Mouse (Mus musculus): ENCODE measurements around the gene Mctp2. TPM values are rescaled to one million over a fixed set of nuclear protein-coding genes. Genes with fewer than 3 reads are reported as not detected.

The Mctp2 gene
- total and polyA plus RNA-seq, 3 experiments = not detected

DNA sequence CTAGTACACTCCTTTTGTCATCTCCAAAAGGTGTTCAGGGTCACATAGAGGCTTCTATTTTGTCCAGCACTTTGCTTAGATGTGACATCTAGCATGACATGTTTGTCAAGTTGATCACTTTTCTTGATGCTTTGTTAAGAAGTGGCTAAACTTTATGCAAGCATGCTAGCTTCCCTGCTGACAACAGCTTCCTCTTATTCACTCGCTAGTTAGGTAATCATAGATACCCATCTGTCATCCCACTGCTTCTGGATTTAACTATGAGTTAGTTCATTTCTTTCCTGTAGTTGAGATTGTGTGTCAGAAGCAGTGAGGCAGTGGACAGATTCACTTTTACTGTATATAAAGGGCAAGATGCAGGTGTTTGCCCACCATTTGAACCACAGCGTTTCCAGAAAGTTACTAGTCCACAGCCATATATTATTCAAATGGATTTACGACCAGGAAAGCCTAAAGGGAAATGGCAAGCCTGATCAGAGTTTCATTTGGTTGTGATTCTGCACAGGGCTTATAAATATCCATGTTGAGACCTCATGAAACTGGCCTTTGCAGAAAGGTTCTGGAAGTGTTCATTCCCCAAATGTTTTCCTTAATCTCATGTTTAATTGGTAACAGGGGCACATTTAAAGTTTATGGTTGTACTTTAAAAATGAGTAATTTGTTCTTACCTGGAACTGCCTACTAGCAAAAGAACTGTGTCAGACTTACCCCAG is 216.8 kb downstream of the Mctp2 start:
- H3K9me3 ChIP-seq (replicated peaks; ENCODE audit: insufficient read depth, low read length) = no peaks in the 10 kb centered on the region
- H3K27ac ChIP-seq (ENCODE audit: control insufficient read depth, low read depth, low read length) = no peak overlapping the region
- H3K79me2 ChIP-seq (ENCODE audit: control insufficient read depth, insufficient read depth, low read length, poor library complexity) = no peaks in the 10 kb centered on the region
- DNase-seq (ENCODE audit: low read depth, low spot score) = no peak
- no peaks in the 10 kb centered on the region for H3K4me1 ChIP-seq (ENCODE audit: control insufficient read depth in 1 of 2, insufficient read depth in 2 of 2, low read length in 2 of 2)
- no peak overlapping the region for H3K4me3 ChIP-seq (ENCODE audit: control insufficient read depth in 1 of 2, insufficient read depth in 1 of 2, low read depth in 2 of 2, low read length in 2 of 2)
- H3K36me3 ChIP-seq (ENCODE audit: control insufficient read depth in 1 of 2, insufficient read depth in 2 of 2, low read length in 2 of 2) = no peaks in the 10 kb centered on the region
- TF ChIP-seq NELFE (IDR thresholded peaks at IDR 0.05; ENCODE audit: low read depth, low read length) (no peak), ETS1 (IDR thresholded peaks at IDR 0.05; ENCODE audit: low read depth, low read length) (no peak), NRF1 (IDR thresholded peaks at IDR 0.05; ENCODE audit: insufficient read depth, low read depth, low read length, poor library complexity, severe bottlenecking) (no peak), UBTF (IDR thresholded peaks at IDR 0.05; ENCODE audit: borderline replicate concordance, insufficient read depth, low read depth, low read length) (no peak), TAL1 (IDR thresholded peaks at IDR 0.05; ENCODE audit: low read length) (no peak), GATA1 (IDR thresholded peaks at IDR 0.05; ENCODE audit: low read depth, low read length) (no peak), CTCF (IDR thresholded peaks at IDR 0.05 in 2 of 3, conservative IDR thresholded peaks at IDR 0.05 in 1 of 3; ENCODE audit: control insufficient read depth in 1 of 3, insufficient read depth in 1 of 3, low read depth in 2 of 3, low read length in 3 of 3, poor library complexity in 1 of 3, severe bottlenecking in 1 of 3) (no peak)
- no peaks in the 10 kb centered on the region for H3K27me3 ChIP-seq (ENCODE audit: control insufficient read depth in 1 of 2, insufficient read depth in 2 of 2, low read length in 2 of 2)
- no peak overlapping the region for H3K9ac ChIP-seq (ENCODE audit: control insufficient read depth, low read depth, low read length, poor library complexity, severe bottlenecking)

DNA sequence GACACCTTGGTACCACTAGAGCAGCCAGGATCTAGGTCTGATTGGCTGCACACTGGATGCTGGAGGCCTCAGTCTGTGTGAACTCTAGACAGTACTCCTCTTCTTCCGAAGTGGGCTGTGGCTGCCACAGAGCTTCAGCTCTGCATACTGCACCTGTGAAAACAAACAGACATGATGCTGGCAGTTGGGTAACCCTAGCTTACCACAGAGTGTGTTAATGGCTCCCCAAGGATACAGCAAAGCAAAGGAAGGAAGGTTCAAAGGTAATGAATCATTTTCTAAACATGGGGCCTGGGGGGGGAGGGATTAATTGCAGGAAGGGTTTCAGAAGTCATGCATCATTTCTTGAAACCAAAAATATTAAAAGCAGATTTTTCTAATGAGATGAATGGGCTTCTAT is 225.7 kb downstream of the Mctp2 start:
- no peak overlapping the region for H3K4me3 ChIP-seq (ENCODE audit: control insufficient read depth in 1 of 2, insufficient read depth in 1 of 2, low read depth in 2 of 2, low read length in 2 of 2)
- H3K9me3 ChIP-seq (replicated peaks; ENCODE audit: insufficient read depth, low read length) = no peaks in the 10 kb centered on the region
- TF ChIP-seq JUND (IDR thresholded peaks at IDR 0.05; ENCODE audit: low read depth, low read length) (no peak), KAT2A (conservative IDR thresholded peaks at IDR 0.05; ENCODE audit: low read depth, low read length) (no peak), ZKSCAN1 (IDR thresholded peaks at IDR 0.05; ENCODE audit: low read depth, low read length) (no peak), MAX (IDR thresholded peaks at IDR 0.05; ENCODE audit: low read length) (no peak), UBTF (IDR thresholded peaks at IDR 0.05; ENCODE audit: borderline replicate concordance, insufficient read depth, low read depth, low read length) (no peak), EP300 (IDR thresholded peaks at IDR 0.05; ENCODE audit: low read depth in 1 of 2, low read length in 2 of 2) (no peak), SMC3 (IDR thresholded peaks at IDR 0.05; ENCODE audit: low read depth, low read length) (no peak)
- H3K4me1 ChIP-seq (ENCODE audit: control insufficient read depth in 1 of 2, insufficient read depth in 2 of 2, low read length in 2 of 2) = no peaks in the 10 kb centered on the region
- no peaks in the 10 kb centered on the region for H3K79me2 ChIP-seq (ENCODE audit: control insufficient read depth, insufficient read depth, low read length, poor library complexity)
- H3K27ac ChIP-seq (ENCODE audit: control insufficient read depth, low read depth, low read length) = no peak overlapping the region
- H3K9ac ChIP-seq (ENCODE audit: control insufficient read depth, low read depth, low read length, poor library complexity, severe bottlenecking) = no peak overlapping the region
- H3K27me3 ChIP-seq (ENCODE audit: control insufficient read depth in 1 of 2, insufficient read depth in 2 of 2, low read length in 2 of 2) = no peaks in the 10 kb centered on the region
- DNase-seq (ENCODE audit: low read depth, low spot score) = no peak
- no peaks in the 10 kb centered on the region for H3K36me3 ChIP-seq (ENCODE audit: control insufficient read depth in 1 of 2, insufficient read depth in 2 of 2, low read length in 2 of 2)

DNA sequence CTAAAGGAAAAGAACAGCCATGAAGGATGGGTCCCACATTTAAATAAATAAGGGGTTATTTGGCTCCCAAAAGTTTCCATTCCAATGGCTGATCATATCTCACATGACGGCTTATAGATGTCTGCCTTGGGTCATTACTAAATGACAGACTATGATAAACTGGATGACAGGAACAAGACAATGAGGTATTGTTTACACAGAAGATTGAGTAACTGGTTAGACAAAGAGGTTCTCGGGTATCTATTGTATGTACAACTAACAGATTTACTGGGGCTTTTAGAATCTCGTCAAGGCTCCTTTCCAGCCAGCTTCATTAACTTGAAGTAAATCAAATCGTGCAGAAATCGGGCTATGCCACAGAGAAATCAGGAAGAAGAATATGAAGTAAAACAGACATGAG is 227.5 kb downstream of the Mctp2 start:
- H3K9me3 ChIP-seq (replicated peaks; ENCODE audit: insufficient read depth, low read length) = no peaks in the 10 kb centered on the region
- H3K4me3 ChIP-seq (ENCODE audit: control insufficient read depth in 1 of 2, insufficient read depth in 1 of 2, low read depth in 2 of 2, low read length in 2 of 2) = no peak overlapping the region
- TF ChIP-seq MXI1 (IDR thresholded peaks at IDR 0.05; ENCODE audit: low read depth, low read length) = no peak
- TF ChIP-seq HCFC1 (IDR thresholded peaks at IDR 0.05; ENCODE audit: low read depth, low read length) = no peak
- no peak for TF ChIP-seq CHD2 (IDR thresholded peaks at IDR 0.05; ENCODE audit: low read length)
- no peak for TF ChIP-seq TCF12 (IDR thresholded peaks at IDR 0.05; ENCODE audit: low read depth, low read length)
- TF ChIP-seq GATA1 (IDR thresholded peaks at IDR 0.05; ENCODE audit: low read depth, low read length) = no peak
- TF ChIP-seq JUND (IDR thresholded peaks at IDR 0.05; ENCODE audit: low read depth, low read length) = no peak
- no peak for TF ChIP-seq KAT2A (conservative IDR thresholded peaks at IDR 0.05; ENCODE audit: low read depth, low read length)
- no peak for TF ChIP-seq MYC (IDR thresholded peaks at IDR 0.05; ENCODE audit: low read depth, low read length)
- no peak for TF ChIP-seq TAL1 (IDR thresholded peaks at IDR 0.05; ENCODE audit: low read length)
- TF ChIP-seq ZNF384 (IDR thresholded peaks at IDR 0.05; ENCODE audit: low read depth, low read length) = no peak
- TF ChIP-seq MEF2A (IDR thresholded peaks at IDR 0.05; ENCODE audit: extremely low read depth, insufficient replicate concordance, low read depth, low read length, poor library complexity, severe bottlenecking) = no peak
- no peaks in the 10 kb centered on the region for H3K79me2 ChIP-seq (ENCODE audit: control insufficient read depth, insufficient read depth, low read length, poor library complexity)
- H3K9ac ChIP-seq (ENCODE audit: control insufficient read depth, low read depth, low read length, poor library complexity, severe bottlenecking) = no peak overlapping the region
- H3K27ac ChIP-seq (ENCODE audit: control insufficient read depth, low read depth, low read length) = no peak overlapping the region
- H3K4me1 ChIP-seq (ENCODE audit: control insufficient read depth in 1 of 2, insufficient read depth in 2 of 2, low read length in 2 of 2) = no peaks in the 10 kb centered on the region
- DNase-seq (ENCODE audit: low read depth, low spot score) = no peak
- no peaks in the 10 kb centered on the region for H3K27me3 ChIP-seq (ENCODE audit: control insufficient read depth in 1 of 2, insufficient read depth in 2 of 2, low read length in 2 of 2)
- H3K36me3 ChIP-seq (ENCODE audit: control insufficient read depth in 1 of 2, insufficient read depth in 2 of 2, low read length in 2 of 2) = no peaks in the 10 kb centered on the region
